Mouse (Mus musculus) heart, postnatal 0 days (tissue): ENCODE measurements at regions not wholly inside any gene's neighbourhood (a gene's known extent, or its start where the extent isn't known, plus 50 kb on each side); places are given as distances from the start of the nearest gene placed in this dataset.

Source experiments
- ATAC-seq: fragments of 200-750 bp; cut with Nextera tagmentation; 2 replicates; pipeline ENCODE4 v1.8.0; 2017; ENCODE audit warnings: low read depth, moderate number of reproducible peaks, moderate library complexity; ENCODE audit not compliant: insufficient read depth
- DNase-seq: peaks from one replicate; pipeline ENCODE4 v3.0.0-alpha.2; 2016; ENCODE audit warnings: low spot score
- H3K27ac ChIP-seq: fragments of 300-500 bp; sonication (generic); 2 replicates; pipeline ENCODE4 v1.5.1; 2014; ENCODE audit warnings: low read depth, mild to moderate bottlenecking
- H3K27me3 ChIP-seq: fragments of 300-500 bp; sonication (generic); 2 replicates; pipeline ENCODE4 v1.6.1; 2014; ENCODE audit warnings: low read length, mixed read lengths; ENCODE audit not compliant: control insufficient read depth, insufficient read depth
- H3K36me3 ChIP-seq: fragments of 300-500 bp; sonication (generic); replicated peaks from 2 replicates; pipeline ENCODE4 v1.6.1; 2014; ENCODE audit warnings: low read length, mixed read lengths; ENCODE audit not compliant: control insufficient read depth, insufficient read depth
- H3K4me1 ChIP-seq: fragments of 300-500 bp; sonication (generic); 2 replicates; pipeline ENCODE4 v1.6.1; 2014; ENCODE audit warnings: antibody characterized with exemption; ENCODE audit not compliant: control insufficient read depth, insufficient read depth
- H3K4me2 ChIP-seq: fragments of 300-500 bp; sonication (generic); 2 replicates; pipeline ENCODE4 v1.6.1; 2014; ENCODE audit warnings: low read depth, mild to moderate bottlenecking, low read length, moderate library complexity
- H3K4me3 ChIP-seq: fragments of 300-500 bp; sonication (generic); 2 replicates; pipeline ENCODE4 v1.5.1; 2014; ENCODE audit warnings: low read depth, low read length
- H3K9ac ChIP-seq: fragments of 300-500 bp; sonication (generic); replicated peaks from 2 replicates; pipeline ENCODE4 v1.6.1; 2014; ENCODE audit warnings: low read depth, low read length, mixed read lengths
- H3K9me3 ChIP-seq: fragments of 300-500 bp; sonication (generic); replicated peaks from 2 replicates; pipeline ENCODE4 v1.6.1; 2016; ENCODE audit warnings: low read length; ENCODE audit not compliant: control insufficient read depth
- CTCF ChIP-seq: IDR thresholded peaks from 2 replicates; pipeline ENCODE4 v1.5.1; 2016; ENCODE audit warnings: antibody characterized with exemption, control low read depth, low read depth
- EP300 ChIP-seq: IDR thresholded peaks from 2 replicates; pipeline ENCODE4 v1.6.1; 2016; ENCODE audit warnings: antibody characterized with exemption, low read depth

GRCm38 (mm10) chr11:27183422-27183821, 589.6 kb upstream of the Vrk2 start:
- no peak overlapping the region for H3K9ac ChIP-seq
- no peaks in the 10 kb centered on the region for H3K4me1 ChIP-seq
- no peak overlapping the region for H3K4me2 ChIP-seq
- TF ChIP-seq EP300 (no peak), CTCF (no peak)
- H3K9me3 ChIP-seq = no peaks in the 10 kb centered on the region
- ATAC-seq (no peak), DNase-seq (no peak)
- no peaks in the 10 kb centered on the region for H3K36me3 ChIP-seq
- no peak overlapping the region for H3K4me3 ChIP-seq
- no peak overlapping the region for H3K27ac ChIP-seq
- H3K27me3 ChIP-seq = no peaks in the 10 kb centered on the region

DNA sequence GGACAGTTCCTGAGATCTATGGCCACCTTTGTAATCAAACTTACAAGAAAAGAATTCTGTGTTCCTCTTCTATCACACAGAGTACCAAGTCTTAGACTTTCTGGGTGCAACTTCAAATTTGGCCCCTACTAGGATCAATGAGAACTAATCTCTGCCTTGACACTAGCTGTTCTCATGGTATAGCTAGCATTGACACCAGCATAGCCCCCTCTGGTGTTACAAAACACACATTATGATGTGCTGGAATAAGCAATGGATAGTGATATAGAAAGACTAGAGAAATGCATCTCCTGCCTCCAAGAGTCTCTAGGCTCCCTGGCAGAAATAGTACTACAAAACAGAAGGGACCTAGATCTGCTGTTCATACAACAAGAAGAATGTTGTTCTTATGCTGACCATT, 566.6 kb upstream of the Vrk2 start:
- DNase-seq (no peak), ATAC-seq (no peak)
- no peak for TF ChIP-seq EP300
- TF ChIP-seq CTCF = no peak
- no peaks in the 10 kb centered on the region for H3K36me3 ChIP-seq
- H3K9ac ChIP-seq = no peak overlapping the region
- H3K27me3 ChIP-seq = no peaks in the 10 kb centered on the region
- H3K4me2 ChIP-seq = no peak overlapping the region
- no peak overlapping the region for H3K27ac ChIP-seq
- no peaks in the 10 kb centered on the region for H3K4me1 ChIP-seq
- H3K4me3 ChIP-seq = no peak overlapping the region
- H3K9me3 ChIP-seq = no peaks in the 10 kb centered on the region
